Comparison of ENCODE assay signal across 9 mouse cellular contexts in genomic region chr1:180421165-180421909, GRCm38 (mm10).
DNase-seq lines count a peak whose midpoint lies in the region; ATAC-seq and TF ChIP-seq lines count a peak whose summit lies in the region.
"Had no signal": no experiment of that assay in that cellular context is flagged by ENCODE, and none has a peak within 500 bp of the region (broad histone marks: within the 10 kb centered on the region; RNA-seq: fewer than 3 reads in every experiment).

No protein-coding gene starts in this region.

- WGBS in intestine, embryonic 15.5 days: 66% methylated on average over 25 of the region's 25 CpGs
- WGBS in intestine, postnatal 0 days: 71% methylated on average over 25 of the region's 25 CpGs
- WGBS in forebrain, embryonic 13.5 days: 55% methylated on average over 25 of the region's 25 CpGs
- WGBS in midbrain, embryonic 12.5 days: 54% methylated on average over 25 of the region's 25 CpGs

- H3K4me2 ChIP-seq in intestine, embryonic 15.5 days (replicated peaks): no peak overlapping the region
- no peak overlapping the region for H3K4me2 ChIP-seq in intestine, postnatal 0 days (replicated peaks; ENCODE audit: low read depth)
- H3K4me2 ChIP-seq in forebrain, embryonic 13.5 days: peak overlapping the region; percentile 15; the same call in 1 of the 2 replicates
- peak overlapping the region; percentile 11 for H3K4me2 ChIP-seq in midbrain, embryonic 12.5 days (replicated peaks)

- H3K36me3 ChIP-seq in intestine, embryonic 15.5 days: peaks cover under 1% of the 10 kb centered on the region; the same call in 1 of the 2 replicates
- peaks cover 16% of the 10 kb centered on the region for H3K36me3 ChIP-seq in intestine, postnatal 0 days (ENCODE audit: control insufficient read depth, insufficient read depth)
- H3K36me3 ChIP-seq in forebrain, embryonic 13.5 days (ENCODE audit: poor library complexity, severe bottlenecking): no peaks in the 10 kb centered on the region
- H3K36me3 ChIP-seq in midbrain, embryonic 12.5 days: no peaks in the 10 kb centered on the region

- no peak overlapping the region for H3K4me3 ChIP-seq in intestine, embryonic 15.5 days (replicated peaks)
- H3K4me3 ChIP-seq in intestine, postnatal 0 days (ENCODE audit: low read depth, low read length): no peak overlapping the region
- no peak overlapping the region for H3K4me3 ChIP-seq in forebrain, embryonic 13.5 days
- no peak overlapping the region for H3K4me3 ChIP-seq in midbrain, embryonic 12.5 days

- no peak for TF ChIP-seq CTCF in intestine, postnatal 0 days (IDR thresholded peaks at IDR 0.05; ENCODE audit: low read depth)

- no peak overlapping the region for H3K9ac ChIP-seq in intestine, embryonic 15.5 days
- no peak overlapping the region for H3K9ac ChIP-seq in intestine, postnatal 0 days (ENCODE audit: low read depth, low read length)
- no peak overlapping the region for H3K9ac ChIP-seq in forebrain, embryonic 13.5 days
- H3K9ac ChIP-seq in midbrain, embryonic 12.5 days (replicated peaks): no peak overlapping the region
- H3K9ac ChIP-seq: liver, embryonic 14.5 days had no signal

- no peaks in the 10 kb centered on the region for H3K27me3 ChIP-seq in intestine, embryonic 15.5 days (replicated peaks)
- no peaks in the 10 kb centered on the region for H3K27me3 ChIP-seq in intestine, postnatal 0 days (replicated peaks; ENCODE audit: control insufficient read depth, insufficient read depth, low read length)
- H3K27me3 ChIP-seq in forebrain, embryonic 13.5 days: no peaks in the 10 kb centered on the region
- no peaks in the 10 kb centered on the region for H3K27me3 ChIP-seq in midbrain, embryonic 12.5 days

- H3K4me1 ChIP-seq in intestine, embryonic 15.5 days (replicated peaks): peaks cover 16% of the 10 kb centered on the region; the same call in 1 of the 2 replicates
- H3K4me1 ChIP-seq in intestine, postnatal 0 days (replicated peaks; ENCODE audit: control insufficient read depth, insufficient read depth, low read length): no peaks in the 10 kb centered on the region
- H3K4me1 ChIP-seq in forebrain, embryonic 13.5 days: peaks cover 19% of the 10 kb centered on the region
- peaks cover 22% of the 10 kb centered on the region for H3K4me1 ChIP-seq in midbrain, embryonic 12.5 days

- peak overlapping the region; percentile 40; the same call in 1 of the 2 replicates for H3K27ac ChIP-seq in intestine, embryonic 15.5 days
- H3K27ac ChIP-seq in intestine, postnatal 0 days (ENCODE audit: low read depth, low read length): no peak overlapping the region
- no peak overlapping the region for H3K27ac ChIP-seq in forebrain, embryonic 13.5 days
- peak overlapping the region; percentile 35; the same call in 1 of the 2 replicates for H3K27ac ChIP-seq in midbrain, embryonic 12.5 days (replicated peaks)
- H3K27ac ChIP-seq: liver, embryonic 14.5 days had no signal

- no peaks in the 10 kb centered on the region for H3K9me3 ChIP-seq in intestine, embryonic 15.5 days
- no peaks in the 10 kb centered on the region for H3K9me3 ChIP-seq in intestine, postnatal 0 days (ENCODE audit: control insufficient read depth)
- H3K9me3 ChIP-seq in forebrain, embryonic 13.5 days (replicated peaks): no peaks in the 10 kb centered on the region
- no peaks in the 10 kb centered on the region for H3K9me3 ChIP-seq in midbrain, embryonic 12.5 days

- DNase-seq in ES-CJ7 (ENCODE audit: low read depth, low spot score): peak; percentile 41
- DNase-seq in right cerebral cortex, postnatal 4 days: no peak
- DNase-seq in right cerebral cortex, adult 2 months (ENCODE audit: low spot score in 2 of 2): no peak

- ATAC-seq in intestine, embryonic 15.5 days: peak; percentile 2; the same call in 1 of the 2 replicates
- no peak for ATAC-seq in intestine, postnatal 0 days
- ATAC-seq in forebrain, embryonic 13.5 days: peak; percentile 25
- ATAC-seq in midbrain, embryonic 12.5 days (ENCODE audit: low FRiP score, low read depth): peak; percentile 13
- no peak for ATAC-seq in monocyte, adult 5-6 weeks (replicated peaks; ENCODE audit: insufficient number of reproducible peaks, low FRiP score, low TSS enrichment, poor library complexity, severe bottlenecking)

Comparison
In these comparisons a context has a peak if more than half of its experiments do, and no peak if none do; other contexts are left out.
1. ATAC-seq: peak in intestine, embryonic 15.5 days (single experiment), forebrain, embryonic 13.5 days (single experiment) and midbrain, embryonic 12.5 days (single experiment); none in intestine, postnatal 0 days (single experiment) and monocyte, adult 5-6 weeks (single experiment).
2. H3K27ac ChIP-seq: peak in intestine, embryonic 15.5 days (single experiment) and midbrain, embryonic 12.5 days (single experiment); none in intestine, postnatal 0 days (single experiment) and forebrain, embryonic 13.5 days (single experiment).
3. H3K4me2 ChIP-seq: peak in forebrain, embryonic 13.5 days (single experiment) and midbrain, embryonic 12.5 days (single experiment); none in intestine, embryonic 15.5 days (single experiment) and intestine, postnatal 0 days (single experiment).